Mouse (Mus musculus) kidney, postnatal 25 days (tissue): ENCODE results near the gene Rad54l2.
A peak's percentile ranks its signal among the peaks of the same experiment; 100 is the strongest.

Experiments
- DNase-seq, 2 experiments: peaks; one replicate each; pipeline ENCODE4 v3.0.0; 2021; ENCODE audit warnings: mixed read lengths in 2 of 2

Gene Rad54l2

GRCm38 (mm10) chr9:106752135-106752534 lies 36.9 kb downstream of the Rad54l2 start:
- no peak for DNase-seq

GRCm38 (mm10) chr9:106739962-106740361 lies 49.0 kb downstream of the Rad54l2 start:
- no peak for DNase-seq

GRCm38 (mm10) chr9:106739056-106739455 lies 49.9 kb downstream of the Rad54l2 start:
- no peak for DNase-seq

DNA sequence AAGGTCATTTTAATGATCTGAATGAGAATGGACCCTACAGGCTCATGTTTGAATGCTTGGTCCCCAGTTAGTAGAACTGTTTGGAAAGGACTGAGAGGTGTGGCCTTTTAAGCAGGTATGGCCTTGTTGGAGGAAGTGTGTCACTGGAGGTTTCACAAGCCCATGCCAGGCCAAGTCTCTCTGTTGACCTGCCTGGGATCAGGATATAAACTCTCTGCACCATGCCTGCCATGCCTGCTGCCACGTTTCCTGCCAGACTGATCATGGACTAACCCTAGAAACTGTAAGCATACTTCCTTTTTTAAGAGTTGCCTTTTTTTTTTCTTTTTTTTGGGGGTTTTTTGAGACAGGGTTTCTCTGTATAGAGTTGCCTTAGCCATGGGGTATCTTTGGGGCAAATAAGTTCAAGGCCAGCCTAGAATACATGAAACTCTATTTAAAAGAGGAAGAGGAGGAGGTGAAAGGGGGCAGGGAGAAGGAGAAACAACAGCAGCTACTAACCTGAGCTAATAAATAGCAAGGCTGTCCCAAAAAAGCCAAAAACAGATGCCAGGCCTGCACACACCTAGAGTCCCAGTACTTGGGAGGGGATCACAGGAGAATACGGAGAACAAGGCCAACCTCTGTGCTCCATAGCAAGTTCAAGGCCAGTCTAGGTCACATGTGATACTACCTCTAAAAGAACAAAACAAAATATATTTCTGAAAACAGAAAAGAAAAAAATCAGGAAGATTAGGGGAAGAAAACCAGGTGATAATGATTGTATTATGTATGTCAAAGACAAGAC lies 50.6 kb downstream of the Rad54l2 start:
- no peak for DNase-seq

DNA sequence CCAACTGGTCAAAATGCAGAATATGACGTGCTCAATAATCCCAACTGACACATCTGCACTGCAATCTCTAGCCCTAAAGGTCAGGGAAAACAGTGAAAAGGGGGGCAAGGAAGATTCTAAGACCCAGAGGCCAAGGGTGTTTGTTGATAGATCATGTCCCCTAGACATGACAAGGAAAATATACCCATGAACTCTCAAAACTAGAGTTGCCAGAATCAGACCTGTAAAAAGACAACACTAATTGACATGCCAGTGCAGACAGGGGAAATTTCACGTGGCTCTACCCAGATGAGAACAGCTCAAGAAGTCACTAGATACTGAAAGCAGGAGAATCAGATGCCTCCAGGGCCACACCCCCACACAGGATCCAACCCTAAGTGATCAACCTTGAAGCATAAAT lies 55.3 kb downstream of the Rad54l2 start:
- DNase-seq = no peak

- no peak for DNase-seq
Measured at GRCm38 (mm10) chr9:106729416-106729815, 59.6 kb downstream of the Rad54l2 start.

- no peak for DNase-seq
Measured at GRCm38 (mm10) chr9:106726891-106727290, 62.1 kb downstream of the Rad54l2 start.

- DNase-seq = no peak
Measured at GRCm38 (mm10) chr9:106725435-106725834, 63.6 kb downstream of the Rad54l2 start.

- DNase-seq = no peak
Measured at GRCm38 (mm10) chr9:106724864-106725263, 64.1 kb downstream of the Rad54l2 start.

DNA sequence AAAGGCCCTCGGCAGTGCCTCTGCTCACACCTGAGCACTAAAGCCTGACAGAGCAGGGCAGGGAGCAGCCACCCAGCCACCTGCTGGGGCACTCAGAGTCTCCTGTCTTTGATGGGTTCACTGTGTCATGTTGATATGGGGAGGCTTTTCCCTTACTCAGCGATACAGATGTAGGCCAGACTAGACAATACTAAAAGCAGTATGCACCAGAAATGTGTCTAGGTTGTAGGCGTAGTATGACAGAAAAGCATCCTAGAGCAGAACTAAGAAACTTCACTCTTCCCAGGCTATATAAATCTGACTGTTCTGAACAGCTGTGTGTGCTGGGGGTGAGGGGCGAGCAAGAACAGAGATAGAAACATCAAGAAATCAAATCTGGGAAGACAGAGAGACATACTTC lies 72.3 kb downstream of the Rad54l2 start:
- no peak for DNase-seq

DNA sequence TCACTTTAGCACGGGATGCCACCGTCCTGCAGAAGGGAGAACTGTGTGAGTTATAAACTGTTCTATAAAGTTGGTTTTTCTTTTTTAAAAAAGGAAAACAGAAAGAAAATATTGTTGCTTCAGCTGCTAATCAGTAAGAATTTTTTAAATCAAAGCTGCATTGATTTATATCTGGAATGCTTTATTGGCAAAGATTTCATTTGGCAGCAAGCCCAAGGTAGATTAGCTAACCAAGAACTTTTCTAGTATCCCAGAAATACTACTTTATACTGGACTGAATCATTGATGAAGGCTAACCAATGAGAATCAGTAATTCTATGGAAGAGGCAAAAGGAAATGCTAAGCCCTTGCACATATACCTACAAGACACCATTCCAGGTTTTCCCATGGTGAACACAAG lies 72.8 kb downstream of the Rad54l2 start:
- DNase-seq = no peak

GRCm38 (mm10) chr9:106712470-106712869 lies 76.5 kb downstream of the Rad54l2 start:
- no peak for DNase-seq

DNA sequence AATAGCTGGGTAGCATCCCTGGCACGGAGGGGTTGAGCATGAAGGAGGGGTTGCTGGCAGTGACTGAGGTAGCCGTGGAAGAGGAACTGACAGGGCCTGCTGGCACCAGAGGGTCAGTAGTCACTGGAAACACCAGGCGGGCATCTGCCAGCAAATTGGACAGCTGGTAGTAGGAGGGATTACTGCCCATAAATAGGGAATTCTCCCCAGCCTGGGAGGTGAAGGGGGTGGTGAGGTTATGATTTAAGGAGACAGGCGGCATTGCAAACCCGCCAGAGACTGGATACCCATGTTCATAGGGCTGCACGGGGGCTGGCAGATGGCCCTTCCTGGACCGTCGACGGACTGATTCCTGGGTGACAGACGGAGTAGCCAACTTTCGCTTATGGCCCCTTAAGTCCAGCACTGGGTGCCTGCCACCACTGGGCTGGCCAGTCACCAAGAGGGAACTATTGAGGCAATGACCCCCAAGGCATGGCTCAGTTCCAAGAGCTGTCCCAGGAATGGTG lies 96.0 kb downstream of the Rad54l2 start:
- no peak for DNase-seq

DNA sequence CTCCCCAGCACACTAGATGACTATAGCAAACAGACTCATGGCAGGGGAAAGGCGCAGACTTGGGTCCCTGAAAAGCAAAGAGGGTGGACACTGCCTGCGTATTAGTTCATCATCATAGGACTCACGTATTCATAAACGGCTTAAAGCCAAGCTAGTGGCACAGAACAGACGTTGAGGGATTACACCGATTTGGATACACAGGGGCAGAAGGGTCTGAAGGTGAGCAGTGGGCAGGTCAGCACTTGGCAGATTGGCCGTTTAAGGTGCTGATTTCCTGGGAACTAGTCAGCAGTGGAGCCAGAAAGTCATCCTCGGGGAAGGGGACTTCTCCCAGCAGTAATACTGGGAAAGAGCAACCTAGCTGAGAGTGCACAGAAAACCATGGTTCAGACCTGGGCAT lies 100.2 kb downstream of the Rad54l2 start:
- DNase-seq = no peak

GRCm38 (mm10) chr9:106686983-106687650 lies 101.9 kb downstream of the Rad54l2 start:
- peak; percentile 83 to 89 for DNase-seq

DNA sequence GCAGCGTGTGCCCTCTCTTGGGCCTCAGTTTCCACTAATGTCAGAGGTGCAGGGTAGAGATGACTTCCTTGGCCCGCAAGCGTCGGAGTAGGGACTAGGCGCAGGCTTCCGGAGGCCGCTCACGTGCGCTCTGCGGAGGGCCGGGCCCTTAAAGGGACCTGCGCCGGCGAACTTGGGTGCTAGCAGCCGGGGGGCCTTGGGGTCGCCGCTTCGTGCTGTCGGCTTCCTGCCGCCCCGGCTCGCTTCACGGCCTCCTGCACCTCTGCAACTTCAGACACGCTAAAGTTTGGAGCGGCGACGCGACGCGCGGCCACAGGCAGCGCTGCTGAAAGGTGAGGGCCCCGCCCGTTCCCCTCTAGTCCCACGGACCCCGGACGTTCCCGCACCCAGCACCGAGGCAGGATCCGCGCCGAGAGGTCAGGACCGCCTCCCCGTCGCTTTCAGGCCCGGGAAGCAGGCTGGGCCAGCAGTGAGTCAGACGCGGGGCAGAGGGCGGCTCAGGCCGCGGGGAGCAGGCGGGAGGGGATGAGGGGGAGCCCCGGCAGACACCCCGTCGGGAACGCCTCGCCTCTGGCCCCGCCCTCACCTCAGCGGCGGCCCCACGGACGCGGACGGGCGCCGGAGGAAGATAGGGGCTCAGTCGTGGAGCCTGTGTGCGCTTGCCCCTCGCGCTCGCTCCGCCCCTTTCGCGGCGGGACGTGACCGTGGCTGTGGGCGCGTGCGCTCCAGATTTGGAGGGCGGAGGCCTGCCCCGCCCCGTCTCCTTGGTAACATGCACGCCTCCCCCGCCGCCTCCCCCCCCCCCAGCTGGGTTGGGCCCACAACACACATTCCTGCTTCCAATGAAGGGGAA lies 103.5 kb downstream of the Rad54l2 start, which contains the start of gene Tex264:
Gene Tex264, minus strand, starts transcription at position 679 of the 853 bp plus-strand sequence.
- peak; percentile 92 to 96 for DNase-seq

DNA sequence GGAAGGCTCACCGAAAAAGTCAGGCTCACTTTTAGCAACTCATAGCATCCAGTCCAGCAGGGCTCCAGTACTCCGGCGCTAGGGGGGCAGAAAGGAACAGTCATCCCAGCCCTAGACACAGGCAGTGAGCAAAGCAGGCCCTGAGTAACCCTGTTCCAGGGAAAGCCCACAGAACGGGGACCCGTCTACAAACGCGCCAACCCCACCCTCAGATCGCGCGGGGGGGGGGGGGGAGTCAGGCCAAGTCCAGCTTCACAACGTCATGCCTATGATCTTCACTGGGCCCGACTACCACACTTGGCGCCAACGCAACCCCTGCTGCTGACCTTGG lies 104.1 kb downstream of the Rad54l2 start:
- DNase-seq = no peak

GRCm38 (mm10) chr9:106684093-106684872 lies 104.7 kb downstream of the Rad54l2 start:
- no peak for DNase-seq

- DNase-seq = no peak
Measured at GRCm38 (mm10) chr9:106681026-106681425, 108.0 kb downstream of the Rad54l2 start.

DNA sequence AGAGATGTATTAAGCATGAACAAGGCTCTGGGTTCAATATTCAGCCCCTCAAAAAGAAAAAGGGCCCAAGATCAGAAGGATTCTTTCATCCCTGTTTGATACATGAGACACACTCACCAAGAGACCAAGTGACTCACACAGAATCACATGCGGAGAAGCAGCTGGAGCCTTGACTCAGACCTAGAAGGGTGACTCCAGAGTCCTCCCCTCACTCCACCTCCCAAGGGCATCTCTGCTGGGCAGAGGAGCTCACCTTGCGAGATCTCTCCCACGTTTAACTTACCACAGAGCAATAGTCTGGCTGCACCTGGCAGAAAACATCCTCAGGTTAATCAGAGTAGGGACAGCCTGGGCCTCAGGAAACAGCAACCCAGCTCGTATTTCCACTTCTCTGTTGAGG lies 110.8 kb downstream of the Rad54l2 start:
- no peak for DNase-seq

DNA sequence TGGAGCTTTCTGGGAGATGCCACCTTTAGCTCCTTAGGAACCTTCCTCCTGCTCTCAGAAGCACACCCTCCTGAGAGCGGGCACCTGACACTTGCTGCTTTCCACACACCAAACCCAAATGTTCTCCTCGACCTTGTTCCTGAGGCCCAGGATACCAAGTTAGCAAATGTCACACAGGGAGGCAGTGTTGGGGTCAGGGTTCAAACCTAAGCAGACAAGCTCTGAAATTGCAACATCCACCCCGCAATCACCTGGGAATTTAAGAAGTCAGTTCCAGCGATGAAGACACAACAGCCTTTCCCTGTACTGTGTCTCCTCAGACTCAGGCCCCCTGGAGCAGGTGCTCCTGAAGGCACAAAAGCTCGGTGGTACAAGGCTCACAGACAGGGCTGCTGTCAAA lies 111.3 kb downstream of the Rad54l2 start:
- no peak for DNase-seq

GRCm38 (mm10) chr9:106676571-106676970 lies 112.4 kb downstream of the Rad54l2 start:
- DNase-seq = no peak
